Mouse (Mus musculus) heart, embryonic 11.5 days (tissue): ENCODE measurements at regions not wholly inside any gene's neighbourhood (a gene's known extent, or its start where the extent isn't known, plus 50 kb on each side); places are given as distances from the start of the nearest gene placed in this dataset.
"Not testable (repeated sequence)": the region's sequence is repeated elsewhere in the genome, so short reads cannot be mapped to it uniquely, and the experiment has no call there.

Experiments
- ATAC-seq: fragments of 200-750 bp; cut with Nextera tagmentation; replicated peaks from 2 replicates; pipeline ENCODE4 v1.8.0; 2017; ENCODE audit warnings: moderate library complexity; ENCODE audit not compliant: insufficient number of reproducible peaks, low FRiP score, low TSS enrichment
- H3K27ac ChIP-seq: fragments of 300-500 bp; sonication (generic); 2 replicates; pipeline ENCODE4 v1.5.1; 2014; ENCODE audit warnings: mild to moderate bottlenecking, low read depth, low read length
- H3K27me3 ChIP-seq: fragments of 300-500 bp; sonication (generic); 2 replicates; pipeline ENCODE4 v1.6.1; 2014; ENCODE audit warnings: mild to moderate bottlenecking, low read length, mixed read lengths; ENCODE audit not compliant: control insufficient read depth, insufficient read depth
- H3K36me3 ChIP-seq: fragments of 300-500 bp; sonication (generic); 2 replicates; pipeline ENCODE4 v1.6.1; 2014; ENCODE audit warnings: mild to moderate bottlenecking, low read length, moderate library complexity, mixed read lengths; ENCODE audit not compliant: control insufficient read depth, insufficient read depth
- H3K4me1 ChIP-seq: fragments of 300-500 bp; sonication (generic); 2 replicates; pipeline ENCODE4 v1.6.1; 2014; ENCODE audit warnings: low read length; ENCODE audit not compliant: control insufficient read depth, insufficient read depth
- H3K4me2 ChIP-seq: fragments of 300-500 bp; sonication (generic); 2 replicates; pipeline ENCODE4 v1.6.1; 2014; ENCODE audit warnings: mild to moderate bottlenecking, moderate library complexity
- H3K4me3 ChIP-seq: fragments of 300-500 bp; sonication (generic); 2 replicates; pipeline ENCODE4 v1.5.1; 2014; ENCODE audit warnings: low read depth, low read length
- H3K9ac ChIP-seq: fragments of 300-500 bp; sonication (generic); 2 replicates; pipeline ENCODE4 v1.6.1; 2014; ENCODE audit warnings: mild to moderate bottlenecking, low read depth, low read length, moderate library complexity
- H3K9me3 ChIP-seq: fragments of 300-500 bp; sonication (generic); replicated peaks from 2 replicates; pipeline ENCODE4 v1.6.1; 2016; ENCODE audit warnings: low read length; ENCODE audit not compliant: control insufficient read depth
- WGBS: fragments of 180-500 bp; shearing (Covaris S2); extraction: QIAGEN DNeasy Blood & Tissue Kit; methylation state at CpG from one replicate; pipeline ENCODE4 v1.1.7; 2014; ENCODE audit not compliant: insufficient replicate concordance; 5-methylcytosine and 5-hydroxymethylcytosine counted together

GRCm38 (mm10) chr3:134330943-134331342, 94.7 kb downstream of the Cxxc4 start:
- Histone ChIP-seq H3K27me3 (no peaks in the 10 kb centered on the region), H3K4me3 (peak overlapping the region; percentile 12; the same call in 1 of the 2 replicates), H3K9me3 (no peaks in the 10 kb centered on the region), H3K4me1 (no peaks in the 10 kb centered on the region), H3K36me3 (no peaks in the 10 kb centered on the region), H3K4me2 (peak overlapping the region; percentile 45), H3K9ac (no peak overlapping the region), H3K27ac (no peak overlapping the region)
- no peak for ATAC-seq
- WGBS, result 54% methylated on average over 11 of the region's 11 CpGs

GRCm38 (mm10) chr3:134331499-134332153, 95.3 kb downstream of the Cxxc4 start:
- Histone ChIP-seq H3K4me1 (no peaks in the 10 kb centered on the region), H3K27ac (no peak overlapping the region), H3K27me3 (no peaks in the 10 kb centered on the region), H3K9me3 (no peaks in the 10 kb centered on the region), H3K4me2 (peak overlapping the region; percentile 45), H3K36me3 (no peaks in the 10 kb centered on the region), H3K9ac (no peak overlapping the region), H3K4me3 (no peak overlapping the region; the same call in 1 of the 2 replicates)
- no peak for ATAC-seq
- 37% methylated on average over 16 of the region's 16 CpGs for WGBS

DNA sequence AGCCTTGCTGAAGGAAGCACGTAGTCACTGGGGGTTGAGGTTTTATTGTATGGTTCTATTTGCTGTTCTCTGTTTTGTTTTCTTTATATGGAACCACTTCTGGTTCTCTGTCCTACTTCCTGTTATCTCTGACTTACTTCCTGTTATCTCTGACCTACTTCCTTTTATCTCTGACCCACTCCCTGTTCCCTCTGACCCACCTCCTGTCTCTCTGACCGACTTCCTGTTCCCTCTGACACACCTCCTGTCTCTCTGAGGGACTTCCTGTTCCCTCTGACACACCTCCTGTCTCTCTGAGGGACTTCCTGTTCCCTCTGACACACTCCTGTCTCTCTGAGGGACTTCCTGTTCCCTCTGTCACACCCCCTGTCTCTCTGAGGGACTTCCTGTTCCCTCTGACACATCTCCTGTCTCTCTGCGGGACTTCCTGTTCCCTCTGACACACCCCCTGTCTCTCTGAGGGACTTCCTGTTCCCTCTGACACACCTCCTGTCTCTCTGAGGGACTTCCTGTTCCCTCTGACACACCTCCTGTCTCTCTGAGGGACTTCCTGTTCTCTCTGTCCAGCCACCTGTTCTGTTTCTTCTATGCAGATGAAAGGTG, 102.9 kb downstream of the Cxxc4 start:
- not testable (repeated sequence) for H3K27ac ChIP-seq, H3K4me3 ChIP-seq, H3K36me3 ChIP-seq, H3K4me1 ChIP-seq, H3K9ac ChIP-seq, H3K9me3 ChIP-seq, ATAC-seq, H3K4me2 ChIP-seq, H3K27me3 ChIP-seq
- 80% methylated on average over 3 of the region's 3 CpGs for WGBS

GRCm38 (mm10) chr3:134365948-134366347, 129.7 kb downstream of the Cxxc4 start:
- Histone ChIP-seq H3K9me3 (no peaks in the 10 kb centered on the region), H3K4me2 (no peak overlapping the region), H3K4me3 (no peak overlapping the region), H3K4me1 (no peaks in the 10 kb centered on the region), H3K27ac (no peak overlapping the region), H3K36me3 (no peaks in the 10 kb centered on the region), H3K9ac (no peak overlapping the region), H3K27me3 (no peaks in the 10 kb centered on the region)
- WGBS, result 58% methylated on average over 4 of the region's 4 CpGs
- no peak for ATAC-seq

DNA sequence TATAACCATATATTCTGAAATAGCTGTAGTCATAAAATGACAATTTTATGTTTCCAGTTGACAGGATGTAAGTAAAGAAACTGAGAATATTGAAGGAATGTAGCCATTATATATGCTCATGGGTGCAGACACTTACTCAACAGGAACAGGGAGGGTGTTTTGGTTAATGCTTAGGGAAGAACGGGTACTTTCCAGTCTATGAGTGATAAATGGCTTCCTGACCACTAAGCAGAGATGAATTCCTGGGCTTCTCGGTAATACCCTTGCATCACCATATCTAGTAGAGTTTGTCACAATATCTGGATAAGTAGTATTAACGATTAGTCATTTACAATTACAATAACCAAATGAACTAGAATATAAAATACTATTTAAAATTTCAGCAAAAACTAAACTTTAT, 130.5 kb downstream of the Cxxc4 start:
- ATAC-seq, result no peak
- Histone ChIP-seq H3K27ac (no peak overlapping the region), H3K36me3 (no peaks in the 10 kb centered on the region), H3K4me2 (no peak overlapping the region), H3K9ac (no peak overlapping the region), H3K27me3 (no peaks in the 10 kb centered on the region), H3K9me3 (no peaks in the 10 kb centered on the region), H3K4me3 (no peak overlapping the region), H3K4me1 (no peaks in the 10 kb centered on the region)
- WGBS, result 64% methylated on average over 3 of the region's 3 CpGs

- Histone ChIP-seq H3K9me3 (no peaks in the 10 kb centered on the region), H3K27me3 (no peaks in the 10 kb centered on the region), H3K36me3 (no peaks in the 10 kb centered on the region), H3K9ac (no peak overlapping the region), H3K27ac (no peak overlapping the region), H3K4me3 (no peak overlapping the region), H3K4me1 (no peaks in the 10 kb centered on the region), H3K4me2 (no peak overlapping the region)
- no peak for ATAC-seq
Observed at GRCm38 (mm10) chr3:134368591-134368990, 132.3 kb downstream of the Cxxc4 start.

- WGBS, result 58% methylated on average over 4 of the region's 4 CpGs
- no peaks in the 10 kb centered on the region for H3K9me3 ChIP-seq
- H3K27ac ChIP-seq, result no peak overlapping the region
- no peak overlapping the region for H3K4me2 ChIP-seq
- H3K36me3 ChIP-seq, result no peaks in the 10 kb centered on the region
- H3K27me3 ChIP-seq, result no peaks in the 10 kb centered on the region
- H3K4me3 ChIP-seq, result no peak overlapping the region
- no peaks in the 10 kb centered on the region for H3K4me1 ChIP-seq
- ATAC-seq, result no peak
- H3K9ac ChIP-seq, result no peak overlapping the region
Observed at GRCm38 (mm10) chr3:134369126-134369525, 132.8 kb downstream of the Cxxc4 start.

- ATAC-seq, result no peak
- WGBS, result 62% methylated on average over 2 of the region's 2 CpGs
Observed at GRCm38 (mm10) chr3:134379549-134379948, 143.3 kb downstream of the Cxxc4 start.

More at GRCm38 (mm10) chr3:134379549-134379948, 143.3 kb downstream of the Cxxc4 start:
- H3K4me3 ChIP-seq, result no peak overlapping the region
- no peaks in the 10 kb centered on the region for H3K27me3 ChIP-seq
- H3K9me3 ChIP-seq, result no peaks in the 10 kb centered on the region
- H3K4me1 ChIP-seq, result no peaks in the 10 kb centered on the region
- H3K9ac ChIP-seq, result no peak overlapping the region
- no peaks in the 10 kb centered on the region for H3K36me3 ChIP-seq
- no peak overlapping the region for H3K4me2 ChIP-seq
- H3K27ac ChIP-seq, result no peak overlapping the region
